Comparison of ENCODE assay signal across 8 mouse cellular contexts in the genomic region with DNA sequence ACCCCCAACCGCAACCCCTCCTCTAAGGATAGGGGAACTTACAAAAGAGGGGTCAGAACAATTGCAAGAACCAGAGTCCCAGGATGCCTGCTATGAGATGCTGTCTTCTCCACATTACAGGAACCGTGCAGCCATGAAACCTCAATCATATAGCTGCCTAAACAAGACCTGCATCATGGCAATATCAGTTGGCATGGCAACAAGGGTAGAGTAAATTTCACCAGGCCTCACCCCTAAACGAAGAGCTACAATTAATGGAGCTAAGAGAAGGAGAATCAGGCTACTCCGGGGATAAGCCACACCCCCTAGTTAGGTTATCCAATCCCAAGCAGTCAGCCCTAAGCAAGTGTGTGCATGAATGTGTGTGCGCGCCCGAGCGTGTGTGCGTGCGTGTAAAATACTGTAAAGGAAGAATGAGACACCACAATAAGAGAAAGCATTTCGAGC.
DNase-seq lines count a peak whose midpoint lies in the region; ATAC-seq lines count a peak whose summit lies in the region.

No protein-coding gene starts in this region.

- H3K4me3 ChIP-seq in lung, embryonic 16.5 days (ENCODE audit: low read length), result peak overlapping the region; percentile 1
- peak overlapping the region; percentile 35 for H3K4me3 ChIP-seq in hindbrain, embryonic 16.5 days (ENCODE audit: low read length)
- H3K4me3 ChIP-seq in midbrain, embryonic 12.5 days, result peak overlapping the region; percentile 24

- H3K36me3 ChIP-seq in lung, embryonic 16.5 days (ENCODE audit: control insufficient read depth, insufficient read depth, low read length), result no peaks in the 10 kb centered on the region
- H3K36me3 ChIP-seq in hindbrain, embryonic 16.5 days (ENCODE audit: control insufficient read depth, insufficient read depth, low read length), result no peaks in the 10 kb centered on the region
- no peaks in the 10 kb centered on the region for H3K36me3 ChIP-seq in midbrain, embryonic 12.5 days

- no peaks in the 10 kb centered on the region for H3K9me3 ChIP-seq in lung, embryonic 16.5 days (ENCODE audit: control insufficient read depth, low read length)
- no peaks in the 10 kb centered on the region for H3K9me3 ChIP-seq in hindbrain, embryonic 16.5 days (ENCODE audit: control insufficient read depth, low read length)
- H3K9me3 ChIP-seq in midbrain, embryonic 12.5 days, result no peaks in the 10 kb centered on the region

- WGBS in lung, embryonic 16.5 days, result 19% methylated on average over 11 of the region's 11 CpGs
- 16% methylated on average over 11 of the region's 11 CpGs for WGBS in hindbrain, embryonic 16.5 days
- WGBS in midbrain, embryonic 12.5 days, result 30% methylated on average over 11 of the region's 11 CpGs

- DNase-seq in lung, postnatal 10 days, result no peak
- DNase-seq in urinary bladder, postnatal 14 days (ENCODE audit: low spot score), result no peak
- DNase-seq in urinary bladder, adult 2 months (ENCODE audit: low spot score), result no peak

- H3K4me2 ChIP-seq in lung, embryonic 16.5 days (ENCODE audit: low read depth, low read length), result peak overlapping the region; percentile 36
- peak overlapping the region; percentile 67 for H3K4me2 ChIP-seq in hindbrain, embryonic 16.5 days (ENCODE audit: low read length)
- peak overlapping the region; percentile 49 for H3K4me2 ChIP-seq in midbrain, embryonic 12.5 days (replicated peaks)

- no peak overlapping the region for H3K9ac ChIP-seq in lung, embryonic 16.5 days (ENCODE audit: low read length)
- peak overlapping the region; percentile 35 for H3K9ac ChIP-seq in hindbrain, embryonic 16.5 days (ENCODE audit: low read depth, low read length)
- H3K9ac ChIP-seq in midbrain, embryonic 12.5 days (replicated peaks), result no peak overlapping the region

- H3K27me3 ChIP-seq in lung, embryonic 16.5 days (ENCODE audit: control insufficient read depth, insufficient read depth, low read depth, low read length), result no peaks in the 10 kb centered on the region
- H3K27me3 ChIP-seq in hindbrain, embryonic 16.5 days (replicated peaks; ENCODE audit: control insufficient read depth, insufficient read depth, low read length), result no peaks in the 10 kb centered on the region
- peaks cover 12% of the 10 kb centered on the region for H3K27me3 ChIP-seq in midbrain, embryonic 12.5 days

- H3K27ac ChIP-seq in lung, embryonic 16.5 days (ENCODE audit: low read length), result no peak overlapping the region
- H3K27ac ChIP-seq in hindbrain, embryonic 16.5 days (ENCODE audit: low read depth, low read length), result peak overlapping the region; percentile 39
- H3K27ac ChIP-seq in midbrain, embryonic 12.5 days (replicated peaks), result no peak overlapping the region

- ATAC-seq in lung, embryonic 16.5 days (ENCODE audit: low read depth), result peak; percentile 59; the same call in 1 of the 2 replicates
- peak; percentile 77 for ATAC-seq in common myeloid progenitor, adult 5-6 weeks (replicated peaks; ENCODE audit: low read depth, poor library complexity, severe bottlenecking)
- ATAC-seq in hindbrain, embryonic 16.5 days, result peak; percentile 91
- peak; percentile 85 for ATAC-seq in midbrain, embryonic 12.5 days (ENCODE audit: low FRiP score, low read depth)
- no peak for ATAC-seq in erythroid progenitor cell, adult 5-6 weeks (replicated peaks; ENCODE audit: low FRiP score, poor library complexity, severe bottlenecking)

- H3K4me1 ChIP-seq in lung, embryonic 16.5 days (replicated peaks; ENCODE audit: control insufficient read depth, insufficient read depth, low read length), result peaks cover 23% of the 10 kb centered on the region
- H3K4me1 ChIP-seq in hindbrain, embryonic 16.5 days (ENCODE audit: control insufficient read depth, insufficient read depth, low read depth, low read length), result peaks cover 13% of the 10 kb centered on the region
- peaks cover 5% of the 10 kb centered on the region; the same call in 1 of the 2 replicates for H3K4me1 ChIP-seq in midbrain, embryonic 12.5 days
